Mouse (Mus musculus) frontal cortex, postnatal 10 days (tissue): ENCODE measurements around the gene B230217C12Rik.
"Not testable (repeated sequence)": the region's sequence is repeated elsewhere in the genome, so short reads cannot be mapped to it uniquely, and the experiment has no call there.

Experiments used
- DNase-seq, 2 experiments: peaks; one replicate each; pipeline ENCODE4 v3.0.0; 2022; ENCODE audit warnings: low spot score in 2 of 2, mixed read lengths in 1 of 2

Gene B230217C12Rik

DNA sequence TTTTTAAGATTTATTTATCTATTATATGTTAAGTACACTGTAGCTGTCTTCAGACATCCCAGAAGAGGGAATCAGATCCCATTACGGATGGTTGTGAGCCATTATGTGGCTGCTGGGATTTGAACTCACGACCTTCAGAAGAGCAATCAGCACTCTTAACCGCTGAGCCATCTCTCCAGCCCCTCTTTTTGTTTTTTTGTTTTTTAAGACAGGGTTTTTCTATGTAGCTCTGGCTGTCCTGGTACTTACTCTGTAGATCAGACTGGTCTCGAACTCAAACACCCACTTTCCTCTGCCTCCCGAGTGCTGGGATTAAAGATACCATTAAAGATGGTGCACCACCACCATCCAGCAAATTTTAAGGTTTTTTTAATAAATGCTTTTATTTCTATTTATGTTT, 24.8 kb downstream of the B230217C12Rik start:
- no peak for DNase-seq

GRCm38 (mm10) chr11:97866091-97866888, 25.7 kb downstream of the B230217C12Rik start:
- DNase-seq, result no peak

DNA sequence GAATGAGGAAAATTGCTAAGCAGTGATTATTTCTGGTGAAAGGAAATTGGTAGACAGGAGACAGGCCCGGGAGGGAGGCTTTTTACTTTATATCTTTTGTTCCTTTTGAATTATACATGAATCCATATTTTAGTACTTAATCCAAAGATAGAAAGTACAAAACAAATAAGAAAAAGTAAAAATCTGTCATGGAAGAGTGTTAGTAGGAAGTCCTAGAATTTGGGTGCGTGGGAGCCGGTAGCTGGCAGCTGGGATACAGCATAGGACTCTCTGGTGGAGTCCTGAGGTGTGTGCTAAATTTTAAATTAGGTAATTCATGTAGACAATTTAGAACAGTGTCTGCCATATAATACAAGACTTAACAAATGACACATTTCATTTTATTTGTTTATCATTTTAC, 27.0 kb downstream of the B230217C12Rik start:
- DNase-seq, result no peak

DNA sequence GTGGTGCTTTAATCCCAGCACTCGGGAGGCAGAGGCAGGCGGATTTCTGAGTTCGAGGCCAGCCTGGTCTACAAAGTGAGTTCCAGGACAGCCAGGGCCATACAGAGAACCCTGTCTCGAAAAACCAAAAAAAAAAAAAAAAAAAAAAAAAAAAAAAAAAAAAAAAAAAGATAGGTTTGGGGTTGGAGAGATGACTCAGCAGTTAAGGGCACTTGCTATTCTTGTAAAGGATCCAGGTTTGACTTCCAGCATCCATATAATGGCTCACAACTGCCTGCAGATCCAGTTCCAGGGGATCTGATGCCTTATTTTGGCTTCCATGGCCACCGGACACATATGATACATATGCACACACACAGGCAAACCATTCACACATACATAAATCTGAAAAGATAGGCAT, 31.8 kb downstream of the B230217C12Rik start:
- not testable (repeated sequence) for DNase-seq

DNA sequence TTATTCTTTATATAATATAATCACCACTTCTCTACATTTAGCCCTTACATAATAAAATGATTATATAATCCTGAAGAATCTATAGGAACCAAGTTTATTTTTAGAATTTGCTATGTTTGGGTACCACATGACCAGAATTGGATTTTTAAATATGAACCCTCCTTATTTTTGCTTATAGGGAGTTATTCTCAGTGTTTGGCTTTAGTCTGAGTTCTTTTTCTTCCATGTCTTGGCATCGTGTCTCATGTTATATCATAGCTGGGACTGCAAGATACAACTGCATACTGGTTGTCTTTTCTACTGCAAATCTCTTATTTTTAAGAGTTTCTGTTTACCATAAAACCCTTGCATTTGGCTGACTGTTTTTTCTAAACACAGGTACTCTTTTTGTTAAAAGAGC, 33.8 kb downstream of the B230217C12Rik start:
- DNase-seq, result no peak

DNA sequence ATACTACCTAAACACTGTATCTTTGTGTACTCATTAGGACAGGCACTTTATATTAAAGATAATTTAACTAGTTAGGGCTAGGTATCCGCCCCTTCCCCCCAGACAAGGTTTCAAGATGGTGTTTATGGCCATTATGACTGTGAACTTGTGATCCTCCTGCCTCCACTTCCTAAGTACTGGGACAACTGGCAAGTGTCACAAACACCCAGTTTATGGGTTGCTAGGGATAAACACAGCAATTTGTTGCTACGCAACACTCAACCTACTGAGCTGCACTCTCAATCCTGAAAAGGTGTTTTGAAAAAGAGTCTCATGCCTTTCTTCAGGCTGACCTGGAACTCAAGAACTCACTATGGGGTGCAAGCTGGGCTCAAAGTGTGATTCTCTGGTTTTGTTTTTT, 36.8 kb downstream of the B230217C12Rik start:
- no peak for DNase-seq

DNA sequence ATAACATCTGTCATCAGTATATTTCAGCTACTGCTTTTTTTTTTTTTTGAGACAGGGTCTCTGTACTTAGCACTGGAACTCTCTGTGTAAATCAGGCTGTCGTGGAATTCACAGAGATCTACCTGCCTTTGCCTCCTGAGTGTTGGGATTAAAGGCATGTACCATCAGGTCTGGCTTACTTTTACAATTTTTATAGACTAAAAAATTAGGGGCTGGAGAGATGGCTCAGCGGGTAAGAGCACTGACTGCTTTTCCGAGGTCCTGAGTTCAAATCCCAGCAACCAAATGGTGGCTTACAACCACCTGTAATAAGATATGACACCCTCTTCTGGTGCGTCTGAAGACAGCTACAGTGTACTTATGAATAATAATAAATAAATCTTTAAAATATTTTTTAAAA, 39.8 kb downstream of the B230217C12Rik start:
- no peak for DNase-seq

DNA sequence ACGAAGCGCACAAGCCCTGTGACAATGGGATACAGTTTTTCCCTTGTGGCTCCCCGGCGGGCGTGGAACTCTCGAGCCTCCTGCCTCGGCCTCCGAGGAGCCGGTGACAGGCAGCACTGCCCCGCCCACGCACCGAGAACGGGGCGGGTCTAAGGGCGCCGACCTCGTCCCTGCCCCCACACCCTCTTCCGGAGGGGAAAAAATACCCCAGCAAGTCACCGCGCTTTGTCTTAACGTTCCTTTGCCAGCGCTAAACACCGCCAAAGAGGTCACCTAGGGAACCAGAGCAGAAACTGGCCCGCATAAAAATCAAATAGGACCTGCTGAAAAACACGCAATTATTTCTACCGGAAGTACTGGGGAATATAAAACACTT, 43.0 kb downstream of the B230217C12Rik start:
- DNase-seq, result peak; percentile 67 to 74

GRCm38 (mm10) chr11:97883918-97884600, 43.5 kb downstream of the B230217C12Rik start, which contains the start of gene Fbxo47:
Fbxo47 (minus strand) TSS chr11:97884154.
- peak; percentile 95 to 96 for DNase-seq

- DNase-seq, result no peak
Measured at GRCm38 (mm10) chr11:97884601-97885185, 44.1 kb downstream of the B230217C12Rik start.

DNA sequence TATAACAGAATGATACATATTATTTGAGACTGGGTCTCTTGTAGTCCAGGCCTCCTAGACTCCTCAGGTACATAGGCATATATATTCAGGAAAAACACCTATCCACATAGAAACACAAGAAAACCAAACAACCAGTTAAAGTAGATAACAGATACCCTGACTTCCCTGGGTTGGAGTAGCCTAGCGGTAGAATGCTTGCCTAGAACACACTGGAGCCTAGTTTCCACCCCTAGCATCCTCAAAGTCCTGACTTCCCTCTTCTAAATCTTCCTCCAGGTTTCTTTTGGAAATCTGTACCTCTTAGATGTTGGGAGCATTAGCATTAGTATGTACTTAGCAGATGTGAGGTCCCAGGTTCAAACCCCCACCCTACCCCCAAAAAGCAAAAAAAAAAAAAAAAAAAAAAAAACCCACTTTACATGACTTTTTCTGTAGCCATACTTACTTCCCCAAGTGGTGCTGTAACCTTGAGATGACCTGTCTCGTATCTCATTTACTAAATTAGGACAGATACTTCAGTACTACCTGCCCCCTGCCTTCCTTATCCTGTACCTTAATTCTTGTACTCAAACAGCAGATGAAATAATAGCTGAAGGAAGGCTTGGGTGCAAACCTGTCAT, 44.8 kb downstream of the B230217C12Rik start:
- DNase-seq, result no peak

DNA sequence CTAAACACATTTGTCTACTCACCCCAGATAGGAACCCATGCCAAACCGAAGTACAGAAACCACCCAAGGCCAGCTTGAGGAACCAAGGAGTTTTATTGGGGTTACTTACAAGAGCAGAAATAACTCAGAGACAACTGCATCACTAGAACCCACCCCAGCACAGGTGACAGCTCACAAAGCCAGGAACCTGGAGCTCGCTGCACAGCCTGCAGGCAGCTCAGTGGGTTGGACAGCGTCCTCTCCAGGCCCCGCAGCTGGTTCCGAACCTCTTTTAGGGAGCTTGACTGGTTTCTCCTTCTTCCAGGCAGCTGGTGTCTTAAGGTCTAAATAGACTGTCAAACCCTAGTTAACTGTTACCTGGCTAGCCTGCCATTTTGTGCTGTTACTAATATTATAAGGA, 51.2 kb downstream of the B230217C12Rik start:
- DNase-seq, result no peak
